ENCODE assay signal across 23 mouse cellular contexts in the genomic region with DNA sequence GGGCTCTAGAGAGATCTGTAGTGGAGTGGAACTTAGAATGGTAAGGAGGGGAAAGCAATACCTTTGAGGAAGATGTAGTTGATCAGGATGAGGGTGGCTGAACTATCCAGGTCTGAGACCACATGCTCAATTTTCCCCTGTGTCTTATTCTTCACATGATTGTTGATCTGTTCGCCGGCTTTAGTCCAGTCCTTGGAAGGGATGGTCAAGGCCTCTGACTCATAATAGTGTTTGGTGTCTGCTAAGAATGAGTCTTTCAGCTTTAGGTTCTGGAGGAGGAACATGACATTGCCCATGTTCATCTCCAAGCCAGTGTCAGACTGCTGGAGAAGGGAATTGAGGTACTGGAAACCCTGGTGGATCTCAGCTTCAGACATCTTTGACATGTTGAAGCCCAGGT. TPM values are rescaled to one million over a fixed set of nuclear protein-coding genes. Genes with fewer than 3 reads are reported as not detected.
"Had no signal": no experiment of that assay in that cellular context is flagged by ENCODE, and none has a peak within 500 bp of the region (broad histone marks: within the 10 kb centered on the region; RNA-seq: fewer than 3 reads in every experiment).

No protein-coding gene starts in this region.

- H3K27me3 ChIP-seq: kidney, embryonic 15.5 days; midbrain, embryonic 13.5 days; neural tube, embryonic 15.5 days had no signal

- ATAC-seq: lung, postnatal 0 days; midbrain, embryonic 13.5 days had no signal

- H3K36me3 ChIP-seq: kidney, embryonic 15.5 days; limb, embryonic 10.5 days; midbrain, embryonic 13.5 days; neural tube, embryonic 15.5 days had no signal

- H3K9ac ChIP-seq: kidney, embryonic 15.5 days; midbrain, embryonic 13.5 days; neural tube, embryonic 15.5 days had no signal

- H3K4me3 ChIP-seq: kidney, embryonic 15.5 days; left cerebral cortex, adult 2 months; limb, embryonic 10.5 days; midbrain, embryonic 13.5 days; myocyte; neural tube, embryonic 15.5 days had no signal

- H3K27ac ChIP-seq: kidney, embryonic 15.5 days; left cerebral cortex, adult 2 months; limb, embryonic 10.5 days; midbrain, embryonic 13.5 days; neural tube, embryonic 15.5 days had no signal

- H3K4me2 ChIP-seq: kidney, embryonic 15.5 days; midbrain, embryonic 13.5 days; neural tube, embryonic 15.5 days had no signal

- H3K4me1 ChIP-seq: kidney, embryonic 15.5 days; limb, embryonic 10.5 days; midbrain, embryonic 13.5 days; neural tube, embryonic 15.5 days had no signal

- DNase-seq: kidney, adult 2 months; kidney, postnatal 25 days; lung, adult 2 months; lung, postnatal 36 days; right cerebral cortex, postnatal 4 days; spleen, adult 18-20 months; thymus, adult 2 months; thymus, postnatal 25 days had no signal

- H3K9me3 ChIP-seq: kidney, embryonic 15.5 days; limb, embryonic 10.5 days; neural tube, embryonic 15.5 days had no signal

RNA-seq across cellular contexts. Expression of gene Serpina6, which starts 3.2 kb away (rescaled TPM):
- total RNA-seq: layer of hippocampus, postnatal 25 days; left cerebral cortex, adult 2 months; left cerebral cortex, postnatal 14 days; megakaryocyte progenitor cell, adult 5-6 weeks; midbrain, postnatal 0 days had no signal
- polyA plus RNA-seq: limb, embryonic 10.5 days; lung, adult 2 months; lung, postnatal 0 days; midbrain, postnatal 0 days; thymus, adult 2 months; urinary bladder, adult 2 months had no signal

RNA-seq across cellular contexts. Expression of gene Serpina16, which starts 22.1 kb away (rescaled TPM):
- total RNA-seq: layer of hippocampus, postnatal 25 days; left cerebral cortex, adult 2 months; left cerebral cortex, postnatal 14 days; megakaryocyte progenitor cell, adult 5-6 weeks; midbrain, postnatal 0 days had no signal
- polyA plus RNA-seq: kidney, adult 2 months; kidney, embryonic 15.5 days; limb, embryonic 10.5 days; limb, embryonic 14.5 days; lung, adult 2 months; lung, postnatal 0 days; midbrain, embryonic 13.5 days; midbrain, postnatal 0 days; myocyte; neural tube, embryonic 11.5 days; stomach, embryonic 14.5 days; thymus, adult 2 months; urinary bladder, adult 2 months had no signal

RNA-seq across cellular contexts. Expression of gene Serpina10, which starts 22.6 kb away (rescaled TPM):
- total RNA-seq: layer of hippocampus, postnatal 25 days; left cerebral cortex, adult 2 months; left cerebral cortex, postnatal 14 days; megakaryocyte progenitor cell, adult 5-6 weeks; midbrain, postnatal 0 days had no signal
- polyA plus RNA-seq: limb, embryonic 10.5 days; limb, embryonic 14.5 days; midbrain, embryonic 13.5 days; myocyte; urinary bladder, adult 2 months had no signal

RNA-seq across cellular contexts. Expression of gene Serpina1f, which starts 41.5 kb away (rescaled TPM):
- total RNA-seq: layer of hippocampus, postnatal 25 days; left cerebral cortex, adult 2 months; left cerebral cortex, postnatal 14 days; megakaryocyte progenitor cell, adult 5-6 weeks; midbrain, postnatal 0 days had no signal
- polyA plus RNA-seq: kidney, embryonic 15.5 days; limb, embryonic 10.5 days; limb, embryonic 14.5 days; lung, adult 2 months; lung, postnatal 0 days; midbrain, embryonic 13.5 days; midbrain, postnatal 0 days; myocyte; neural tube, embryonic 11.5 days; neural tube, embryonic 15.5 days; stomach, embryonic 14.5 days; urinary bladder, adult 2 months had no signal
